Mouse (Mus musculus) limb, embryonic 14.5 days (tissue): ENCODE results near the gene Sh3rf3. TPM values are rescaled to one million over a fixed set of nuclear protein-coding genes. Genes with fewer than 3 reads are reported as not detected.

Experiments
- ATAC-seq: fragments of 200-750 bp; cut with Nextera tagmentation; 2 replicates; pipeline ENCODE4 v1.8.0; 2017; ENCODE audit warnings: low read depth, moderate number of reproducible peaks, moderate TSS enrichment; ENCODE audit not compliant: low FRiP score
- DNase-seq: peaks from one replicate; pipeline ENCODE4 v3.0.0-alpha.2; 2015; ENCODE audit warnings: low spot score
- H3K27ac ChIP-seq: fragments of 300-500 bp; sonication (generic); replicated peaks from 2 replicates; pipeline ENCODE4 v1.5.1; 2014; ENCODE audit warnings: low read depth, mild to moderate bottlenecking, low read length, moderate library complexity, mixed read lengths
- H3K27me3 ChIP-seq: fragments of 300-500 bp; sonication (generic); 2 replicates; pipeline ENCODE4 v1.6.1; 2014; ENCODE audit warnings: low read length, mixed read lengths; ENCODE audit not compliant: control insufficient read depth, insufficient read depth
- H3K36me3 ChIP-seq: fragments of 300-500 bp; sonication (generic); 2 replicates; pipeline ENCODE4 v1.6.1; 2014; ENCODE audit warnings: mild to moderate bottlenecking, low read length, moderate library complexity, mixed read lengths; ENCODE audit not compliant: control insufficient read depth, insufficient read depth
- H3K4me1 ChIP-seq: fragments of 300-500 bp; sonication (generic); 2 replicates; pipeline ENCODE4 v1.6.1; 2014; ENCODE audit warnings: antibody characterized with exemption, low read length, mixed read lengths; ENCODE audit not compliant: control insufficient read depth, insufficient read depth
- H3K4me2 ChIP-seq: fragments of 300-500 bp; sonication (generic); replicated peaks from 2 replicates; pipeline ENCODE4 v1.6.1; 2014; ENCODE audit warnings: low read depth, mild to moderate bottlenecking, low read length, moderate library complexity; ENCODE audit not compliant: severe bottlenecking
- H3K4me3 ChIP-seq: fragments of 300-500 bp; sonication (generic); replicated peaks from 2 replicates; pipeline ENCODE4 v1.5.1; 2014; ENCODE audit warnings: low read length
- H3K9ac ChIP-seq: fragments of 300-500 bp; sonication (generic); 2 replicates; pipeline ENCODE4 v1.6.1; 2014; ENCODE audit warnings: mild to moderate bottlenecking, low read depth, low read length, moderate library complexity; ENCODE audit not compliant: severe bottlenecking
- H3K9me3 ChIP-seq: fragments of 300-500 bp; sonication (generic); 2 replicates; pipeline ENCODE4 v1.6.1; 2016; ENCODE audit warnings: low read length; ENCODE audit not compliant: control insufficient read depth
- POLR2A ChIP-seq: fragments of 200-500 bp; IDR thresholded peaks from 2 replicates; pipeline ENCODE4 v1.8.0; 2012; ENCODE audit warnings: inconsistent platforms, mild to moderate bottlenecking, moderate library complexity, borderline replicate concordance; ENCODE audit not compliant: insufficient read depth, insufficient read length; ENCODE audit errors: extremely low read depth
- WGBS: fragments of 180-500 bp; shearing (Covaris S2); extraction: QIAGEN DNeasy Blood & Tissue Kit; methylation state at CpG from one replicate; pipeline ENCODE4 v1.1.7; 2014; 5-methylcytosine and 5-hydroxymethylcytosine counted together
- polyA plus RNA-seq, 2 experiments: library from polyadenylated mRNA; depleted of rRNA in 1 of 2; stranded (reverse) in 1 of 2; unstranded in 1 of 2; fragments of >200 nt; fragmentation: Nextera tagmentation in 1 of 2; extraction: Ambion mirVana in 1 of 2; gene quantifications; 2 replicates each; pipeline versions ENCODE4 v1.2.1 to v1.2.3; 2012 to 2014

Sh3rf3 gene
- polyA plus RNA-seq, 2 experiments: 2.6 to 4.0 TPM

DNA sequence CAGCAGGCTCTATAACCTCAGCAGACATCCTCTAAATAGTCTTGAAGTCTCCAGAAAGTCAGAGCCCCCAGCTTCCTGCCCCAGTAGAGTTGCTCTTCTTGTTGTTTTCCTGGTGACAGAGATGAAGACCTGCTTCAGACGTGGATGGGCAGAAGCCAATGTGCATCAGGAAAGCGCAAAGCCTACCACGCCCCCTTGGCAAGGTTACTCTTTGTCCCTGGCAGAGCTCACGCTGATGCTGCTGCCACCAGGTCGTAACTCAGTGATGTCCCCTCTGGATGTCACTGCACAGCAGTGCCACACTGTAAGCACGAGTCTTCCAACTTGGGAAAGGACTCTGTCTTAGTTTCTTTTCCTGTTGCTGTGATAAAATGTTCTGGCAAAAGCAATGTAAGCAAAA lies 253.6 kb downstream of the Sh3rf3 start:
- H3K4me2 ChIP-seq: no peak overlapping the region
- WGBS: 74% methylated on average over 6 of the region's 6 CpGs
- DNase-seq (no peak), ATAC-seq (no peak)
- H3K27me3 ChIP-seq: no peaks in the 10 kb centered on the region
- no peaks in the 10 kb centered on the region for H3K9me3 ChIP-seq
- H3K4me3 ChIP-seq: no peak overlapping the region
- no peaks in the 10 kb centered on the region for H3K36me3 ChIP-seq
- H3K4me1 ChIP-seq: no peaks in the 10 kb centered on the region
- no peak overlapping the region for H3K27ac ChIP-seq
- H3K9ac ChIP-seq: no peak overlapping the region
- TF ChIP-seq POLR2A: no peak

DNA sequence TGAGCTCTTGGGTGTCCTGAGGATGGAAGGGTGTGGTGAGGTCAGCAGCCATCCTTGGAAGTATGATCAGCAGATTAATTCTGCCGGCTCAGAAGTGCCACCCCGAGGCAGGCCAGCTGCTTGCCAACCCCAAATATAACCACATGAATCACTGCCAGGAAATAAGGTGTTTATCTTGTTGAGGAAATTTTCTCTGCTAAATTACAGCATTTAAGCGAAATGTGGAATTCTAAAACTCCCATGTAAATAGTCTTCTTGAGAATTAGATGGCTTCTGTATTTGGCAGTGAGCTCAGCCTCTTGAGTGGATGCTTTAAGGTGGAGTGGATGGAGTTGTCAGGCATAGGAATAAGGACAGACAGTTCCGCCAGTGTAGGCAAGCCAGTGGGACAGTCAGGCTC lies 259.7 kb downstream of the Sh3rf3 start:
- no peak overlapping the region for H3K4me2 ChIP-seq
- ATAC-seq: no peak
- H3K4me3 ChIP-seq: no peak overlapping the region
- no peak overlapping the region for H3K27ac ChIP-seq
- H3K9me3 ChIP-seq: no peaks in the 10 kb centered on the region
- no peaks in the 10 kb centered on the region for H3K4me1 ChIP-seq
- no peaks in the 10 kb centered on the region for H3K36me3 ChIP-seq
- no peak for TF ChIP-seq POLR2A
- H3K9ac ChIP-seq: no peak overlapping the region
- no peaks in the 10 kb centered on the region for H3K27me3 ChIP-seq
- WGBS: 74% methylated on average over 4 of the region's 4 CpGs
- DNase-seq: no peak

DNA sequence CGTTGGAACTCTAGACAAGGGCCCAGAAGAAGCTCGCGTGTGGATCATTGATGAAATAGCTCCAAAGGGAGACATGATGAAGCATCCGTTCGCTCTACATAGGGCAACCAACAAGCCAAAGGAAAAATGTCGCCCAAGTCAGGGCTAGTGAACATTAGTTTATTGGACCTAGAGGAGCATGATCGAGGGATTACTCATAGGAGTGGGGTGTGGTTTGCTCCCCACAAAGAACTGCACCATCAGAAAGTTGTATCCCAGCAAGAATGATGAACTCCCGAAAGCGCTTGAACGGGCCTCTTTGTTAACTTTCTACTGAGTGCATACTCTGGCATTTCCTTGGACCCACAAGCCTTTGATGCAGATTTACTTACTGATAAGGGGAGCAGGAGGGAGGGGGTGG lies 263.5 kb downstream of the Sh3rf3 start:
- DNase-seq (no peak), ATAC-seq (no peak)
- no peak overlapping the region for H3K4me3 ChIP-seq
- H3K36me3 ChIP-seq: no peaks in the 10 kb centered on the region
- H3K4me2 ChIP-seq: no peak overlapping the region
- TF ChIP-seq POLR2A: no peak
- H3K27me3 ChIP-seq: no peaks in the 10 kb centered on the region
- no peak overlapping the region for H3K27ac ChIP-seq
- H3K9ac ChIP-seq: no peak overlapping the region
- H3K4me1 ChIP-seq: no peaks in the 10 kb centered on the region
- 88% methylated on average over 10 of the region's 10 CpGs for WGBS
- no peaks in the 10 kb centered on the region for H3K9me3 ChIP-seq

DNA sequence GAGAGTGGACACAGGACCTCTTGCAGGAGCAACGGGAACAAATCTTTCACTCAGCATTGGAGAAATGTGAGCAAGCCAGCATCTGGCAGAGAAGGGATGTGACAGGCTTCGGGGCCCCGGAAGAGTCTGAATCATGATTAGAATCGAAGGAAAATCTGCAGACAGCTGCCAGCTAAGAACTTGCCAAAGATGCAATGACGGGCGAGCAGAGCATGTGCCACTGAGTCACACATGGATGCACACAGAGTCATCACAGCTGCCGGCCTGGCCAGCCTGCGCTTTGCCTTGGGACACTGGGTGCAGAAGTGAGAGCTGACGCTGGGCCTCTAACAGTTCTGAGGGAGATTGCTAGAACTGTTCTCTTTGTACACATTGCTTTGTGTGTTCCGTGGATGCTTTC lies 264.8 kb downstream of the Sh3rf3 start:
- no peak for ATAC-seq
- no peaks in the 10 kb centered on the region for H3K4me1 ChIP-seq
- no peaks in the 10 kb centered on the region for H3K27me3 ChIP-seq
- no peaks in the 10 kb centered on the region for H3K36me3 ChIP-seq
- no peak overlapping the region for H3K27ac ChIP-seq
- no peaks in the 10 kb centered on the region for H3K9me3 ChIP-seq
- 80% methylated on average over 10 of the region's 10 CpGs for WGBS
- H3K4me3 ChIP-seq: no peak overlapping the region
- no peak for TF ChIP-seq POLR2A
- H3K9ac ChIP-seq: no peak overlapping the region
- H3K4me2 ChIP-seq: no peak overlapping the region
- no peak for DNase-seq

DNA sequence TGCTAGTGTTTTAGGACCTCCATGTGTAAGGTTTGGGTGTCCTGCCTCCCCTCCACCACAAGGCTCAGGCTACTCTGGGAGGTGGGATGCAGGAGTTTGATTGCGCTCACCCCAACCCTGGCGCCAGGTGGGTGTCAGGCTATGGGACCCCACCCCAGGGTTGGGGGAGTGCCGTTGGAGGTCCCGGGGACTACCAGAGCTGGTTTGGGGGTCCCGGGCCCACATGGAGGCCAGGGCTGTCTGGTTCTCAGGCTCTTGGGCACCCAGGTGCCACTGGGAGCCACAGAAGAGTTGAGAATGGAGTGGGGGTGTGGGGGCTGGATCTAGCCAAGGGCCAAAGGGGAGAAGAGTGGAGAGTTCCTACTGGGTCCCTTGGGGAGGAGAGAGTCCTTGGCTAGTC lies 272.4 kb downstream of the Sh3rf3 start:
- 92% methylated on average over 5 of the region's 5 CpGs for WGBS

DNA sequence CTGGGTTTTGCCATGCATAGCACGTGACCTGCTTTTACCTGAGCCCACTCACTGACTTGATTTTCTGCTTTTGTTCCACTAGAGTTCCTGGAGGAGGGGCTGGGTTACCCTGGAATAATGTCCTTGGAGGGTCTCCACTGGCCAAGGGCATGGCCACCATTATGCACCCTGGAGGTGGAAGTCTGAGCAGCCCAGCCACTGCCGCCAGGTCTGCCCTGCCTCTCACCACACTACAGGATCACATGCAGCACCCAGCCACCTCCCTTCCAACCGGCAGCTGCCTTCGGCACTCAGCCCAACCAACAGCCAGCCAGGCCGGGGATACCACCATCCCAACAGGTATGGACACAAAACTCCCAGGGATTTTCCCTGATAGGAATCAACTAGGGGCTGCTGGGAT lies 273.4 kb downstream of the Sh3rf3 start:
- no peaks in the 10 kb centered on the region for H3K4me1 ChIP-seq
- H3K9me3 ChIP-seq: no peaks in the 10 kb centered on the region
- no peak for ATAC-seq
- H3K4me3 ChIP-seq: no peak overlapping the region
- no peak for TF ChIP-seq POLR2A
- H3K27ac ChIP-seq: no peak overlapping the region
- 90% methylated on average over 5 of the region's 5 CpGs for WGBS
- no peak for DNase-seq
- H3K9ac ChIP-seq: no peak overlapping the region
- no peaks in the 10 kb centered on the region for H3K36me3 ChIP-seq
- no peaks in the 10 kb centered on the region for H3K27me3 ChIP-seq
- H3K4me2 ChIP-seq: no peak overlapping the region

More for the DNA sequence above, 272.4 kb downstream of the Sh3rf3 start:
- no peak for TF ChIP-seq POLR2A
- H3K9ac ChIP-seq: no peak overlapping the region
- DNase-seq (no peak), ATAC-seq (no peak)
- H3K4me3 ChIP-seq: no peak overlapping the region
- H3K27me3 ChIP-seq: no peaks in the 10 kb centered on the region
- no peaks in the 10 kb centered on the region for H3K9me3 ChIP-seq
- no peaks in the 10 kb centered on the region for H3K36me3 ChIP-seq
- no peak overlapping the region for H3K27ac ChIP-seq
- H3K4me2 ChIP-seq: no peak overlapping the region
- no peaks in the 10 kb centered on the region for H3K4me1 ChIP-seq
